Mouse (Mus musculus) lung, embryonic 14.5 days (tissue): ENCODE data around the gene Cfap299. TPM values are rescaled to one million over a fixed set of nuclear protein-coding genes. Genes with fewer than 3 reads are reported as not detected.

Experiments
- ATAC-seq: fragments of 200-750 bp; cut with Nextera tagmentation; 2 replicates; pipeline ENCODE4 v1.8.0; 2017; ENCODE audit warnings: mild to moderate bottlenecking, moderate TSS enrichment, moderate library complexity; ENCODE audit not compliant: insufficient read depth
- DNase-seq: peaks from one replicate; pipeline ENCODE4 v3.0.0-alpha.2; 2015
- H3K27ac ChIP-seq: fragments of 300-500 bp; sonication (generic); 2 replicates; pipeline ENCODE4 v1.5.1; 2014; ENCODE audit warnings: low read depth, mild to moderate bottlenecking, moderate library complexity
- H3K27me3 ChIP-seq: fragments of 300-500 bp; sonication (generic); 2 replicates; pipeline ENCODE4 v1.6.1; 2014; ENCODE audit warnings: low read length, control low read depth; ENCODE audit not compliant: insufficient read depth
- H3K36me3 ChIP-seq: fragments of 300-500 bp; sonication (generic); 2 replicates; pipeline ENCODE4 v1.6.1; 2014; ENCODE audit warnings: control low read depth; ENCODE audit not compliant: insufficient read depth
- H3K4me1 ChIP-seq: fragments of 300-500 bp; sonication (generic); 2 replicates; pipeline ENCODE4 v1.6.1; 2014; ENCODE audit warnings: antibody characterized with exemption, control low read depth; ENCODE audit not compliant: insufficient read depth
- H3K4me2 ChIP-seq: fragments of 300-500 bp; sonication (generic); 2 replicates; pipeline ENCODE4 v1.6.1; 2014; ENCODE audit warnings: mild to moderate bottlenecking
- H3K4me3 ChIP-seq: fragments of 300-500 bp; sonication (generic); 2 replicates; pipeline ENCODE4 v1.5.1; 2014; ENCODE audit warnings: low read depth, low read length
- H3K9ac ChIP-seq: fragments of 300-500 bp; sonication (generic); 2 replicates; pipeline ENCODE4 v1.6.1; 2014
- H3K9me3 ChIP-seq: fragments of 300-500 bp; sonication (generic); 2 replicates; pipeline ENCODE4 v1.6.1; 2016; ENCODE audit warnings: low read depth, low read length, control low read depth
- CTCF ChIP-seq: IDR thresholded peaks from 2 replicates; pipeline ENCODE4 v1.5.1; 2016; ENCODE audit warnings: antibody characterized with exemption, low read depth
- WGBS: fragments of 180-500 bp; shearing (Covaris S2); extraction: QIAGEN DNeasy Blood & Tissue Kit; methylation state at CpG from one replicate; pipeline ENCODE4 v1.1.7; 2014; 5-methylcytosine and 5-hydroxymethylcytosine counted together
- polyA plus RNA-seq: library from polyadenylated mRNA; unstranded; fragments of >200 nt; fragmentation: Nextera tagmentation; extraction: Ambion mirVana; gene quantifications from 2 replicates; pipeline ENCODE4 v1.2.1, GENCODE M21; 2014

The Cfap299 gene
- polyA plus RNA-seq, 1 experiment from 2014 or later = 2.1 TPM

DNA sequence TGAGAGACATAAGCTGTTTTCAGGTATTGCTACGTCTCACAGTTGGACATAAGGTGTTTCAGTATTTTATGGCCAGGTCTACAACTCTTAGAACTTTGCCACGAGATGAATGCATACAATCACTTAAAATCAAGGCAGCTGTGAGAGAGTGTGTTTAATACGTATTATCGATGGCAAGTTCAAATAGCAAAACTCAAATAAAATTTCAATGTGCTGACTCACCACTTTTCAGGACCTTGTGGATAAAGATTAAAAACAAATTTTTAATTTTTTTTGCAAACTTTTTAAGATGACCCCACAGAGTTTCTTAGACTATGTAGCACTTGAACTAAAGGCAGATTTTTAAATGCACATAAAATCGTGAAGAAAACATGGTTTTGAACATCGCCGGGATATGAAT, 30.8 kb downstream of the Cfap299 start:
- ATAC-seq (no peak), DNase-seq (no peak)
- H3K27me3 ChIP-seq = no peaks in the 10 kb centered on the region
- no peak for TF ChIP-seq CTCF
- H3K36me3 ChIP-seq = no peaks in the 10 kb centered on the region
- no peak overlapping the region for H3K27ac ChIP-seq
- H3K9ac ChIP-seq = no peak overlapping the region
- H3K9me3 ChIP-seq = no peaks in the 10 kb centered on the region
- H3K4me1 ChIP-seq = no peaks in the 10 kb centered on the region
- no peak overlapping the region for H3K4me2 ChIP-seq
- 82% methylated on average over 7 of the region's 7 CpGs for WGBS
- no peak overlapping the region for H3K4me3 ChIP-seq

DNA sequence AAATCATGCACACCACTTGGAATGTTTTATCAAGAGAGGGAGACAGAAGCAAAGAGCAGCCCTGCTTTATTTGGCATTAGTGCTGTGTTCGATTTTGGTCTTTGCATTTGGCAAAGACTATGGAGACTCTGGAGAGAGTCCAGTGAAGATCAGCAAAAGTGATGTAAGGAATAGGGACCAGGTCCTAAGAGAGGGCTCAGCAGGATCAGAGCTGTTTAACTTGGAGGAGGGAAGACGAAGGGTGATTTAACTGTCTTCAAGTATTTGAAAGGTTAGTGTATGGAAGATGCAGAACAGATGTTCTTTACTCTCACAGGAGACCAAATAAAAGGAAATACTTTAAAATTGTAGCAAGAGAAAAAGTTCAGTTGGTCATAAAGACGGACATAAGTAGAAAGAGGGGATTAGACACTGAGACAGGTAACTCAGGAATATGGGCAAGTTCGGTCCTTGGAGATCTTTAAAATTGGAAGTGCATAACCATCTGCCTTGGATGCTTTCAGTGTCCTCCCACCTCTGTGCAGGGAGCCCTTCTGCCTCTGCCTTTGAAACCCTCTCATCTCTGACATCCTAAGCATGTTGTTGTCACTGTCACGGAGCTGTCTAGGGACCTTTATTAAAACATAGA, 31.8 kb downstream of the Cfap299 start:
- Histone ChIP-seq H3K36me3 (no peaks in the 10 kb centered on the region), H3K4me1 (no peaks in the 10 kb centered on the region), H3K4me3 (no peak overlapping the region), H3K4me2 (no peak overlapping the region), H3K27ac (no peak overlapping the region), H3K9ac (no peak overlapping the region), H3K9me3 (no peaks in the 10 kb centered on the region), H3K27me3 (no peaks in the 10 kb centered on the region)
- ATAC-seq (no peak), DNase-seq (no peak)
- 62% methylated on average over 5 of the region's 5 CpGs for WGBS
- TF ChIP-seq CTCF = no peak

DNA sequence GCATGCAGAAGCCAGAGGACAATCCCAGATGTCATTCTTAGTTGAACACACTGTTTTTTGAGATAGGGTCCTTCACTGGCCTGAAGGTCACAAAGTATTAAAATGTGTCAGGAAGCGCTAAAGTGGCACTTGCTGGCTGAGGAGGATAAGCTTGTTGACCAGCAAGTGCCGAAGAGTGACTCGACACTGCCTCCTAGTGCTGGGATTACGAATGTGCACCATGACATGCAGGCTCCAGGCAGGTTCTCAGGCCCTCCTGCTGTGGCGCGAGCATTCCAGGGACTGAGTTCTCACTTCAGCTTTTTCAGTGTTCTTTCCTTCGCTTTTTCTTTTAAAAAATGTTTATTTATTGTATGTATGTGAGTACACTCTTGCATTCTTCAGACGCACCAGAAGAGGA, 34.3 kb downstream of the Cfap299 start:
- Histone ChIP-seq H3K36me3 (no peaks in the 10 kb centered on the region), H3K4me1 (peaks cover under 1% of the 10 kb centered on the region; the same call in 1 of the 2 replicates), H3K27ac (no peak overlapping the region), H3K9ac (no peak overlapping the region), H3K4me3 (no peak overlapping the region), H3K4me2 (no peak overlapping the region), H3K9me3 (no peaks in the 10 kb centered on the region), H3K27me3 (no peaks in the 10 kb centered on the region)
- ATAC-seq (no peak), DNase-seq (peak; percentile 34)
- peak; percentile 60 for TF ChIP-seq CTCF
- WGBS = 54% methylated on average over 8 of the region's 8 CpGs

DNA sequence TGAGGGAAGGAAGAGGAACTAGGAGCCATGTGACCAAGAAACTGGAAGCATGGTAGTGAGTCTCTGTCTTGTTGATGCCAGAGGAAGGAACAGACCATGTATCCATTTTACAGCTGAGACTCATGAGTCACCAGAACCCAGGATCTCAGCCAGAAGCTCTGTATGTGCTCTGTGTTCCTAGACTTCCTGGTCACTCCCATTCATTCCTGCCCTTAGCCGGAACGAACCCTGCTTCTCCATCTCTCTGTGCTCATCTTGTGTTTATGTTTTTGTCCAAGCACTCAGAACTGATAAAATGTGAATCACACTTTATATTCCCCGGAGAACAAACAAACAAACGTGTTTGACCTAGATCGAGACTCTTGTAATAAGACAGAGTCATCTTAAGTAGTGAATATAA, 36.2 kb downstream of the Cfap299 start:
- Histone ChIP-seq H3K4me3 (no peak overlapping the region), H3K36me3 (no peaks in the 10 kb centered on the region), H3K9me3 (no peaks in the 10 kb centered on the region), H3K4me2 (no peak overlapping the region), H3K27me3 (no peaks in the 10 kb centered on the region), H3K4me1 (peaks cover 6% of the 10 kb centered on the region; the same call in 1 of the 2 replicates), H3K9ac (no peak overlapping the region), H3K27ac (no peak overlapping the region)
- ATAC-seq (no peak; the same call in 1 of the 2 replicates), DNase-seq (peak; percentile 47)
- no peak for TF ChIP-seq CTCF
- WGBS = 42% methylated on average over 5 of the region's 5 CpGs

DNA sequence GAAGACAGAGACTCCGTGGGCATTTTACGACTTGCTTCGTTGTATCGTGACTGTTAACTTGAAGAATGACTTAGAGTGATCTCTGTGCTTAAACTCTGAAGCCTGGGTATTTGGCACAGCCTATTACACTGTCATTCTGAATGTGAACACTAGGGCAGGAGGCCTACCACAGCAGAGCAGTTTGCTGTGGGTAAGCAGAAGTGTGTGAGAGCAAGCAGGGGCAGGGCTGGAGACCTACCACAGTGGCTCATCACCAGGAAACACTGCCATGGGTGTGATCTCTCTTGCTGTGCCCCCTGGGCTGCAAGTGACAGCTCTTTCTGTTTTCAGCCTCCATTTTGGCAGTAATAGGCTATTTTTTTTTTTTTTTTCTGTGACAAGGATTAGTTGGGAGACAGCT, 39.7 kb downstream of the Cfap299 start:
- no peak; the same call in 1 of the 2 replicates for ATAC-seq
- H3K36me3 ChIP-seq = no peaks in the 10 kb centered on the region

DNA sequence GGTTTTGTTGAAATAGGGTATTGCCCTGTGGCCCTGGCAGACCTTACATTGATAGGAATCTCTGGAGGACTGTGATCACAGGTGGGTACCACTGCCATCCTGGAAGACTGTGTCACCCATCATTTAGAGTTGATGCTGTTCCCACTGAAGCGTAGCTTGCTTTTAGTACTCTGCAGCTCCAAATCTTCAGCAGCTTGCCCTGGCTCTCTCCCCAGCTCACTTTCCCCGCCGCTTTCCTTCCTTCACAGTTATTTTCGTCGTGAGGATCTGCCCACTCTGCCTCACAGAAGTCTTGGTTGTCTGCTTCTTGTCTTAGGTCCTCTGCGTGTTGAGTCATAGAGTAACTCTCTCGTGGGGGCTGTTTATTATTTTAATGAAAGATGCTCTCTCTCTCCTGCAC, 40.3 kb downstream of the Cfap299 start:
- Histone ChIP-seq H3K27me3 (no peaks in the 10 kb centered on the region), H3K36me3 (no peaks in the 10 kb centered on the region), H3K9ac (no peak overlapping the region), H3K4me3 (no peak overlapping the region), H3K27ac (no peak overlapping the region), H3K9me3 (no peaks in the 10 kb centered on the region), H3K4me2 (no peak overlapping the region), H3K4me1 (peaks cover 6% of the 10 kb centered on the region; the same call in 1 of the 2 replicates)
- no peak for TF ChIP-seq CTCF
- DNase-seq = no peak
- WGBS = 59% methylated on average over 7 of the region's 7 CpGs
- ATAC-seq = no peak

More for the DNA sequence above, 39.7 kb downstream of the Cfap299 start:
- DNase-seq = peak; percentile 59
- peak; percentile 62 for TF ChIP-seq CTCF
- Histone ChIP-seq H3K9ac (no peak overlapping the region), H3K27me3 (no peaks in the 10 kb centered on the region), H3K4me1 (peaks cover 6% of the 10 kb centered on the region; the same call in 1 of the 2 replicates), H3K27ac (no peak overlapping the region), H3K4me3 (no peak overlapping the region), H3K9me3 (no peaks in the 10 kb centered on the region), H3K4me2 (no peak overlapping the region)
- 38% methylated on average over 4 of the region's 4 CpGs for WGBS

DNA sequence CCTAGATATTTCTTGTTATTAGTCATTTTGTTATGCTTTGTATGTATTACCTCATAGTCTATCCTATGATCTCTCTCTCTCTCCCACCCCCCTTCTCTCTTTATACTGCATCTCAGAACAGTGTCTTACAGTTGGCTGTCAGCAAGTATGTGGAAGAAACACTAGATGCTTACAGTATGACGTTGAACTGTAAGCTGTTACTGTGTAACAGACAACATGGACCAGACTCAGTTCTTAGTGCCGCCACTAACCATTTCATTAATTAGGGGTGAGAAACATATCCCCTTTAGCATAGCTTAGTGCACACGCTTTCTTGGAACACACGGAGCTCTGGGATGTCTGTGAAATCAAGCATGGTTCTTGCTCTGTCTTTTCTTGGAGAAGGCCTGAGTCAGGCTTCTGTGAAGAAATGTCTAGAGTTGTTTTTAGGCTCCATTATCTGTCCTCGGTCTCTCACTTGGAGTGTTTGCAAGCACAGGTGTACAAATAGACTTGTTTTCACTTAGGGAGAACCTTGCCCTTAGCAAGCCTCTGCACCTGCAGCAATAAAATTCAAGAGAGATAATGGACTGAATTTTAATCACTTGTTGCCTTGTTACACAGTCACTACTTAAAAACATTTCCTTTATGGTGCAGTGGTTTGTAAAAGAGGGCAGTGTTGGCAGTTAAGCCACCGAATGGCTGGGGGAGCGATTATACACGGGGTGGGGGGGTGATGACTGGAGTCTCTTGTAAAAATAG, 47.1 kb downstream of the Cfap299 start:
- no peak overlapping the region for H3K4me2 ChIP-seq
- no peaks in the 10 kb centered on the region for H3K27me3 ChIP-seq
- no peak overlapping the region for H3K4me3 ChIP-seq
- no peak overlapping the region for H3K27ac ChIP-seq
- no peak overlapping the region for H3K9ac ChIP-seq
- no peak for ATAC-seq
- DNase-seq = no peak
- TF ChIP-seq CTCF = no peak
- H3K9me3 ChIP-seq = no peaks in the 10 kb centered on the region
- WGBS = 71% methylated on average over 8 of the region's 8 CpGs
- H3K4me1 ChIP-seq = no peaks in the 10 kb centered on the region
- H3K36me3 ChIP-seq = no peaks in the 10 kb centered on the region
